In genomic region chr2:125369666-125370065, GRCm38 (mm10) we compare ENCODE assay signal across 18 mouse cellular contexts.
DNase-seq lines count a peak whose midpoint lies in the region; TF ChIP-seq lines count a peak whose summit lies in the region.
"Had no signal": no experiment of that assay in that cellular context is flagged by ENCODE, and none has a peak within 500 bp of the region (broad histone marks: within the 10 kb centered on the region; RNA-seq: fewer than 3 reads in every experiment).

No protein-coding gene starts in this region.

- peak; percentile 22 to 49 for DNase-seq in cerebellum, adult 2 months
- DNase-seq in cerebellum, postnatal 4 days (ENCODE audit: low spot score in 2 of 2) = no peak
- DNase-seq in left cerebral cortex, postnatal 4 days = peak; percentile 29
- no peak for DNase-seq in left cerebral cortex, adult 11 months (ENCODE audit: low spot score)
- DNase-seq in cerebellum, postnatal 25 days = peak; percentile 39 to 64
- no peak for DNase-seq in kidney, adult 9 months
- DNase-seq in kidney, adult 2 months = no peak
- DNase-seq: adrenal gland, postnatal 14 days; gastrocnemius, postnatal 36 days; heart, adult 18-20 months; heart, postnatal 10 days; kidney, adult 11 months had no signal

- intact Hi-C loops in left cerebral cortex, postnatal 4 days (cut with DNase I) = no loop called here

- no peak overlapping the region for H3K4me3 ChIP-seq in cerebellum, adult 2 months (replicated peaks; ENCODE audit: insufficient read depth, low read depth, low read length)
- no peak overlapping the region for H3K4me3 ChIP-seq in kidney, adult 2 months (ENCODE audit: insufficient read depth, low read depth, low read length)
- H3K4me3 ChIP-seq: embryonic facial prominence, embryonic 13.5 days; forebrain, embryonic 13.5 days; heart, embryonic 10.5 days; hindbrain, embryonic 13.5 days had no signal

- no peak overlapping the region for H3K27ac ChIP-seq in cerebellum, adult 2 months (ENCODE audit: insufficient read depth, low read length)
- no peak overlapping the region for H3K27ac ChIP-seq in kidney, adult 2 months (ENCODE audit: insufficient read depth, low read depth, low read length)
- H3K27ac ChIP-seq: embryonic facial prominence, embryonic 13.5 days; forebrain, embryonic 13.5 days; heart, embryonic 10.5 days; hindbrain, embryonic 13.5 days; hindbrain, postnatal 0 days had no signal

- H3K4me1 ChIP-seq in cerebellum, adult 2 months (ENCODE audit: control insufficient read depth, insufficient read depth, low read length) = no peaks in the 10 kb centered on the region
- H3K4me1 ChIP-seq in kidney, adult 2 months (ENCODE audit: control insufficient read depth, insufficient read depth, low read length) = no peaks in the 10 kb centered on the region
- H3K4me1 ChIP-seq: embryonic facial prominence, embryonic 13.5 days; forebrain, embryonic 13.5 days; heart, embryonic 10.5 days; hindbrain, embryonic 13.5 days had no signal

- no peak for TF ChIP-seq POLR2A in cerebellum, adult 2 months (IDR thresholded peaks at IDR 0.05; ENCODE audit: borderline replicate concordance, insufficient read depth, low read length)
- no peak for TF ChIP-seq POLR2A in kidney, adult 2 months (IDR thresholded peaks at IDR 0.05; ENCODE audit: low read depth, low read length)

- no peaks in the 10 kb centered on the region for H3K27me3 ChIP-seq in cerebellum, adult 2 months (ENCODE audit: control insufficient read depth, insufficient read depth, low read length)
- no peaks in the 10 kb centered on the region for H3K27me3 ChIP-seq in kidney, adult 2 months (replicated peaks; ENCODE audit: control insufficient read depth, insufficient read depth, low read length)
- H3K27me3 ChIP-seq: embryonic facial prominence, embryonic 13.5 days; forebrain, embryonic 13.5 days; hindbrain, embryonic 13.5 days; Patski had no signal

- WGBS in cerebellum, adult 2 months = 26% methylated on average over 8 of the region's 8 CpGs
- 91% methylated on average over 8 of the region's 8 CpGs for WGBS in kidney, adult 2 months

- no peaks in the 10 kb centered on the region for H3K36me3 ChIP-seq in kidney, adult 2 months (ENCODE audit: control insufficient read depth, insufficient read depth, low read length)

- no peak for TF ChIP-seq CTCF in cerebellum, adult 2 months (IDR thresholded peaks at IDR 0.05; ENCODE audit: borderline replicate concordance, insufficient read depth, low read depth, low read length)
- TF ChIP-seq CTCF in kidney, adult 2 months (conservative IDR thresholded peaks at IDR 0.05; ENCODE audit: insufficient read depth, insufficient read length, low read depth, low read length) = no peak

Comparison
In these comparisons a context has a peak if more than half of its experiments do, and no peak if none do; other contexts are left out.
1. DNase-seq: peak in cerebellum, adult 2 months (2 of 2), left cerebral cortex, postnatal 4 days (single experiment) and cerebellum, postnatal 25 days (2 of 2); none in cerebellum, postnatal 4 days (0 of 2), left cerebral cortex, adult 11 months (single experiment), kidney, adult 9 months (single experiment) and kidney, adult 2 months (single experiment).